Mouse (Mus musculus) limb, embryonic 13.5 days (tissue): ENCODE results near the gene Sdccag8. TPM values are rescaled to one million over a fixed set of nuclear protein-coding genes. Genes with fewer than 3 reads are reported as not detected.

Experiments used
- ATAC-seq: fragments of 200-750 bp; cut with Nextera tagmentation; 2 replicates; pipeline ENCODE4 v1.8.0; 2017; ENCODE audit warnings: low read depth, moderate number of reproducible peaks, moderate TSS enrichment; ENCODE audit not compliant: low FRiP score
- H3K27ac ChIP-seq: fragments of 300-500 bp; sonication (generic); 2 replicates; pipeline ENCODE4 v1.5.1; 2015; ENCODE audit warnings: inconsistent platforms, mild to moderate bottlenecking, moderate library complexity
- H3K27me3 ChIP-seq: fragments of 300-500 bp; sonication (generic); 2 replicates; pipeline ENCODE4 v1.6.1; 2015; ENCODE audit warnings: mild to moderate bottlenecking, inconsistent platforms
- H3K36me3 ChIP-seq: fragments of 300-500 bp; sonication (generic); 2 replicates; pipeline ENCODE4 v1.6.1; 2015; ENCODE audit warnings: inconsistent platforms, mild to moderate bottlenecking, moderate library complexity
- H3K4me1 ChIP-seq: fragments of 300-500 bp; sonication (generic); 2 replicates; pipeline ENCODE4 v1.6.1; 2015; ENCODE audit warnings: inconsistent platforms
- H3K4me2 ChIP-seq: fragments of 300-500 bp; sonication (generic); replicated peaks from 2 replicates; pipeline ENCODE4 v1.6.1; 2015; ENCODE audit warnings: inconsistent platforms, mild to moderate bottlenecking, moderate library complexity
- H3K4me3 ChIP-seq: fragments of 300-500 bp; sonication (generic); 2 replicates; pipeline ENCODE4 v1.5.1; 2015; ENCODE audit warnings: moderate library complexity, mild to moderate bottlenecking, inconsistent platforms
- H3K9ac ChIP-seq: fragments of 300-500 bp; sonication (generic); 2 replicates; pipeline ENCODE4 v1.6.1; 2015; ENCODE audit warnings: mild to moderate bottlenecking, inconsistent platforms
- H3K9me3 ChIP-seq: fragments of 300-500 bp; sonication (generic); 2 replicates; pipeline ENCODE4 v1.6.1; 2016; ENCODE audit warnings: inconsistent platforms
- WGBS: fragments of 180-500 bp; shearing (Covaris S2); methylation state at CpG from one replicate; pipeline ENCODE4 v1.1.7; 2015; 5-methylcytosine and 5-hydroxymethylcytosine counted together
- polyA plus RNA-seq: library from polyadenylated mRNA; unstranded; fragments of >200 nt; fragmentation: Nextera tagmentation; extraction: Ambion mirVana; gene quantifications from 2 replicates; pipeline ENCODE4 v1.2.1, GENCODE M21; 2015

Sdccag8 gene
- polyA plus RNA-seq, 1 experiment from 2014 or later: 15.5 TPM

DNA sequence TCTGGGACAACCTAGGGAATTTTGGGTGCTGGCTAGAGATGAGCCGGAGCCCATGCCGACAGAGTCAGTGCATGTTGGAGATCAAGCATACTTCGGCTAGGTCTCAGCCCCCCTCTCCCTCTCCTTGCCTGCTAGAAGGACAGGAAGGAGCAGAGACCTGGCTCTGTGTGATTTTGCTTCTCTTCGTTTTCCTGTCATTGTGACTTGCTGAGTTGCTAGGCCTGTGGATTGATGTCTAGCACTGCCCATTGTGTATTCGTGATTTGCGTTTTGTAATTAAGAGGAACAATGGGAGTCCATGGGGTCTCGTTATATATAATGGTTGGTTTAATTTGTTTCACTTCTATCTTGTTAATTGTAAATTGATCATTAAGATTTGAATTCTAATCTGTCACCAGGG, 137.4 kb downstream of the Sdccag8 start:
- Histone ChIP-seq H3K27me3 (no peaks in the 10 kb centered on the region), H3K4me1 (no peaks in the 10 kb centered on the region), H3K4me3 (no peak overlapping the region), H3K4me2 (no peak overlapping the region), H3K9me3 (no peaks in the 10 kb centered on the region), H3K9ac (no peak overlapping the region), H3K36me3 (peaks cover 4% of the 10 kb centered on the region), H3K27ac (no peak overlapping the region)
- no peak for ATAC-seq
- WGBS: 48% methylated on average over 7 of the region's 7 CpGs

DNA sequence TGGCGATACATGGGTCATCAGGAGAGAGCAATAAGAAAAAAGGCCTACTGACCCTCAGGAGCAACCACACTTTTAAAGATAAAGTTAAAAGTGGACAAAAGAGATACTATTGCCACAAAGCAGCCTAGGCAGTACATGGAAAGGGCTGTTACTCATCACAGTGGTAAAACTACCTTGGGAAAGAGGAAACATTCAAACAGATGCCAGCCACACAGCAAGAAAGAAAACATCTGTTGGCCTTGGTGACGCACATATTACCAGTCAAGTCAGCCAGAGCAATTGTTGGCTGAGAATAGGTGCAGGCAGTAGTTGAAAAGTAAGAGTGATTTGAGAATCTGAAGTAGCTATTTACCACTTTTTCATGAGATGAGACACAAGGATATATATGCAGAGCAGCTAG, 143.9 kb downstream of the Sdccag8 start:
- Histone ChIP-seq H3K4me3 (no peak overlapping the region), H3K4me1 (0 out of 2 replicates have a peak, but pooled peaks cover 3% of the 10 kb centered on the region), H3K9ac (no peak overlapping the region), H3K9me3 (no peaks in the 10 kb centered on the region), H3K4me2 (no peak overlapping the region), H3K27ac (no peak overlapping the region), H3K27me3 (no peaks in the 10 kb centered on the region), H3K36me3 (peaks cover 7% of the 10 kb centered on the region)
- WGBS: 83% methylated on average over 2 of the region's 2 CpGs
- no peak for ATAC-seq

- no peak overlapping the region for H3K4me2 ChIP-seq
- ATAC-seq: no peak
- H3K4me1 ChIP-seq: 0 out of 2 replicates have a peak, but pooled peaks cover 3% of the 10 kb centered on the region
- WGBS: 97% methylated on average over 10 of the region's 10 CpGs
- no peak overlapping the region for H3K27ac ChIP-seq
- no peak overlapping the region for H3K4me3 ChIP-seq
- H3K36me3 ChIP-seq: 0 out of 2 replicates have a peak, but pooled peaks cover 2% of the 10 kb centered on the region
- no peaks in the 10 kb centered on the region for H3K27me3 ChIP-seq
- no peaks in the 10 kb centered on the region for H3K9me3 ChIP-seq
- no peak overlapping the region for H3K9ac ChIP-seq
These were observed 147.3 kb downstream of the Sdccag8 start for GRCm38 (mm10) chr1:176961716-176962115.

DNA sequence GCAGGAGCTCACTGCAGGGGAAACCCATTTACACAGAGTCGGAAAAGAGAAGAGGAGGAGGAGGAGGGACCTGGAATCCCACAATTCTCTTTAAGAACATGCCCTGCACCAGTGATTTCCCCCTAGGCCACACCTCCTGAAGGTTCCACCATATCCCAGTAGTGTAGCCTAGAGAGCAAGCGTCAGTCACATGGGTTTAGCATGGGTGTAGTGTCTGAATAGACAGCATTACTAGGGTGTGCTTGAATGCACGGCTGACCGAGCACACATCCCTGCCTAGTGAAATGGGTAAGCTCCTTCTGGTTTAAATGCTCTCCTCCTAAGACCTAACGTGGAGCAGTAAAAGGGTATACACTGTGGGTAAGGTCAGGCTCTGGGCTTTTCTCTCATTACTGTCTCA, 148.4 kb downstream of the Sdccag8 start:
- WGBS: 83% methylated on average over 5 of the region's 5 CpGs
- ATAC-seq: no peak
- Histone ChIP-seq H3K27ac (no peak overlapping the region), H3K36me3 (no peaks in the 10 kb centered on the region), H3K4me3 (no peak overlapping the region), H3K27me3 (no peaks in the 10 kb centered on the region), H3K9me3 (no peaks in the 10 kb centered on the region), H3K4me2 (no peak overlapping the region), H3K9ac (no peak overlapping the region), H3K4me1 (0 out of 2 replicates have a peak, but pooled peaks cover 3% of the 10 kb centered on the region)

- Histone ChIP-seq H3K9me3 (no peaks in the 10 kb centered on the region), H3K4me3 (no peak overlapping the region), H3K27ac (no peak overlapping the region), H3K9ac (no peak overlapping the region), H3K4me1 (peaks cover 5% of the 10 kb centered on the region; the same call in 1 of the 2 replicates), H3K4me2 (no peak overlapping the region), H3K27me3 (no peaks in the 10 kb centered on the region), H3K36me3 (no peaks in the 10 kb centered on the region)
- WGBS: 94% methylated on average over 3 of the region's 3 CpGs
- no peak for ATAC-seq
These were observed 152.8 kb downstream of the Sdccag8 start for GRCm38 (mm10) chr1:176967299-176967698.

DNA sequence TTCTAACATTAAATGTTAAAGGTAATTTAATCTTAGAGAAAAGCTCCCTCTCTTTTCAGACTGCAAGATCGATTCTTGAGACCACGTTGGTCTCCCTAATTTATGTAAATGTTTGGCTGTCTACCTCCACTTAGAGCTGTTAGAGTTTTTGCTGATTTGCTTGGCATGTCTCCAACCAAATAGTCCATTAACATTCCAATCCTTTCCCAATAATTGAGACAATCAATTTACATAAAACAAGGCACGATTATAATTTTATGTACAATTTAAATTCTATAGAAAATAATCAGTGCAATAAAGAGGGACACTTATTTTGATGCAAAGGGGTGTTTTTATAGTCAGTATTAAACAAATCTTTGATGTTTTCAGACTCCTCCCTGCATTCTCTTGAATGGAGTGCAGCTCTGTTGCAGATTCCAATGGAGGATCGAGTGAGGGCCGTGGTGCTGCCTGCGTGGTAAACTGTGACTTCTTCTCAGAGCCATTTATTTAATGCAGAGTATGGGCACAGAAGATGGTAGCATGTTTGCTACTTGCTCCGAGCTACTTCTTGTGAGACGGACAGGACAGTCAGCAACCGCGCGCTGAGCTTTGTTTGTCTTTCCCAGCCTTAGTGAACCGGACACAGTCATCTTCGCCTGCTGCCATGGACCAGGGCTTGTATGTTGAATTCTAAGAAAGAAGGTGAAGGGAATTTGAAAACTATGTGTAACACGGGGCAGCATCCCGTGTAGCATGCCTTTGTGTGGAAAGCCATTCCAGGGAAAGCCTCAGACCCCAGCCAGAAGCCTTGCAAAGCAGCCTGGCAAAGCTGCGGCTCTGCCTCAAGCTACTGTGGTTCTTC, 156.4 kb downstream of the Sdccag8 start:
- 81% methylated on average over 16 of the region's 16 CpGs for WGBS
- H3K4me3 ChIP-seq: no peak overlapping the region

DNA sequence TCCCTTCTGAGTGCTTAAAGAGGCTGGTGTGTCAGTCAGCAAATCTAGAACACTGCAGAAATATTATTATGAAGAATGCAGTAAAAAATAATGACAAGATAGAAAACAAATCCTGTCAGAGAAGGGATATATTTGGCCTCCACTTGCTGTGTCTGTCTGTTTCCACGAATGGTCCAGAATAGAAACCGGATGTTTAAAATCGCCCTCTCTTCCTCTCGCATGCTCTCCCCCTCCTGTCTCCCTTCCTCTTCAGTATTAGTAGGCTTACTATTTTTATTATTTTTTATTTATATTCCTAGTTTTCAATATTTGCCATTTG, 157.0 kb downstream of the Sdccag8 start:
- Histone ChIP-seq H3K36me3 (no peaks in the 10 kb centered on the region), H3K9me3 (no peaks in the 10 kb centered on the region), H3K4me1 (peaks cover 5% of the 10 kb centered on the region; the same call in 1 of the 2 replicates), H3K4me2 (no peak overlapping the region), H3K27me3 (no peaks in the 10 kb centered on the region), H3K9ac (no peak overlapping the region), H3K4me3 (no peak overlapping the region), H3K27ac (no peak overlapping the region)
- WGBS: 91% methylated on average over 4 of the region's 4 CpGs
- ATAC-seq: no peak

More for the DNA sequence above, 156.4 kb downstream of the Sdccag8 start:
- Histone ChIP-seq H3K27me3 (no peaks in the 10 kb centered on the region), H3K9ac (0 out of 2 replicates have a peak overlapping the region, but pooled peaks have one; percentile 13), H3K4me1 (peaks cover 5% of the 10 kb centered on the region; the same call in 1 of the 2 replicates), H3K4me2 (no peak overlapping the region), H3K27ac (no peak overlapping the region), H3K9me3 (no peaks in the 10 kb centered on the region), H3K36me3 (no peaks in the 10 kb centered on the region)
- no peak for ATAC-seq

DNA sequence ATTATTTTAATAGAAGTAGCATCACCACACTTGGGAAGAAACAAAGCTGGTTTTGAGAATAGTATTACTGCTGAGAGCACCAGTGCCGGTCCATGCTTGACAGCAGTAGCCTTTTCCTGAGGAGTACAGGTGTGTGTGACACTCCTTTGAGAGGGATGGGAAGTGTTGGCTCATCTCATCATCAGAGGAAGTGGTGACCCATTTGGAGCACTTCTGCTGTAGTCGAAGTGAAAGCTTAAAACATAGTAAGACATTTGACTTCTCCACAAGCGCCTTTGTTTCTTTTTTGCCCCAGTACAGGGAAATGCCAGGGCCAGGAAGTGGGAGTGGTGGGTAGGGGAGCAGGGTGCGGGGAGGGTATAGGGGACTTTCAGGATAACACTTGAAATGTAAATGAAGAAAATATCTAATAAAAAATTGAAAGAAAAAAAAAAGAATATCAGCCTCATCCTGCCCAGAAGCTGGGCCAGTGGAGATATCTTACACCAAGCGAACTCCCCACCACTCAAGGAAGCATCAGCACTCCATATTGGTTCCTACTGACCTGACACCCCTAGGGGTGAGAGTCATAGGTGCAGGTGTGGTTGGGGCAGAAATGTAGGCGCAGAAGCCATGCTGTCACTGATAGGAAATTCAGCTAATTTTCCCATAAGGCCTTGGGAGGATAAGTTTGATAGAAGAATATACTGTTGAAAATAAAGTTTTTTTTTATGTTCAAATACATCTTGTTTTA, 159.1 kb downstream of the Sdccag8 start:
- Histone ChIP-seq H3K4me2 (no peak overlapping the region), H3K36me3 (no peaks in the 10 kb centered on the region), H3K4me1 (peaks cover 5% of the 10 kb centered on the region; the same call in 1 of the 2 replicates), H3K4me3 (no peak overlapping the region), H3K9me3 (no peaks in the 10 kb centered on the region), H3K27ac (no peak overlapping the region), H3K27me3 (no peaks in the 10 kb centered on the region), H3K9ac (no peak overlapping the region)
- 82% methylated on average over 6 of the region's 6 CpGs for WGBS
- ATAC-seq: no peak

- Histone ChIP-seq H3K9ac (no peak overlapping the region), H3K27ac (no peak overlapping the region), H3K4me1 (peaks cover 4% of the 10 kb centered on the region; the same call in 1 of the 2 replicates), H3K36me3 (no peaks in the 10 kb centered on the region), H3K4me3 (no peak overlapping the region), H3K9me3 (no peaks in the 10 kb centered on the region), H3K4me2 (no peak overlapping the region), H3K27me3 (no peaks in the 10 kb centered on the region)
- no peak for ATAC-seq
These were observed 164.8 kb downstream of the Sdccag8 start for GRCm38 (mm10) chr1:176979235-176979634.

DNA sequence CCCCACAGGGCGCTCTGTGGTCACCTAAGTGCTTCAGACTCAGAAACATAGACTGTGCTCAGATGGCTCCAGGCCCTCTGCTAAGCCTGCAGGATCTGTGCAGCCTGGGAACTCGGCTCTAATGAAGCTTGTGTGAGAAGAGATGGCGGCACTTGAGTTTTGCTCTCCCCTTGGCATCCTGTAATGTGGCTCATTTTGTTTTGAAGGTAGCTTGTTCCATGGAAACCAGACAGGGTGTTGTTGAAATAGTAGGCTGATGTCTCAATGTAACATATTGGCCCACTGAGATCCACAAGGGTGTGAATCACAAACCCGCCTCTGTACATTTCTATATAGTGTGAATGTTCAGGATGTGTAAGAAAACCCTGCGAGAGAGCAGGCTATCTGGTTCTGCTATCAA, 165.7 kb downstream of the Sdccag8 start:
- Histone ChIP-seq H3K27me3 (no peaks in the 10 kb centered on the region), H3K9ac (no peak overlapping the region), H3K9me3 (no peaks in the 10 kb centered on the region), H3K4me3 (no peak overlapping the region), H3K4me1 (peaks cover 6% of the 10 kb centered on the region; the same call in 1 of the 2 replicates), H3K4me2 (no peak overlapping the region), H3K27ac (no peak overlapping the region), H3K36me3 (no peaks in the 10 kb centered on the region)
- 86% methylated on average over 5 of the region's 5 CpGs for WGBS
- no peak for ATAC-seq

- 68% methylated on average over 10 of the region's 10 CpGs for WGBS
- ATAC-seq: no peak
- H3K4me3 ChIP-seq: no peak overlapping the region
- H3K27me3 ChIP-seq: no peaks in the 10 kb centered on the region
- H3K9me3 ChIP-seq: no peaks in the 10 kb centered on the region
- no peak overlapping the region for H3K9ac ChIP-seq
- no peaks in the 10 kb centered on the region for H3K36me3 ChIP-seq
- H3K27ac ChIP-seq: no peak overlapping the region
- no peak overlapping the region for H3K4me2 ChIP-seq
- peaks cover 10% of the 10 kb centered on the region; the same call in 1 of the 2 replicates for H3K4me1 ChIP-seq
These were observed 166.4 kb downstream of the Sdccag8 start for GRCm38 (mm10) chr1:176980801-176981400.

DNA sequence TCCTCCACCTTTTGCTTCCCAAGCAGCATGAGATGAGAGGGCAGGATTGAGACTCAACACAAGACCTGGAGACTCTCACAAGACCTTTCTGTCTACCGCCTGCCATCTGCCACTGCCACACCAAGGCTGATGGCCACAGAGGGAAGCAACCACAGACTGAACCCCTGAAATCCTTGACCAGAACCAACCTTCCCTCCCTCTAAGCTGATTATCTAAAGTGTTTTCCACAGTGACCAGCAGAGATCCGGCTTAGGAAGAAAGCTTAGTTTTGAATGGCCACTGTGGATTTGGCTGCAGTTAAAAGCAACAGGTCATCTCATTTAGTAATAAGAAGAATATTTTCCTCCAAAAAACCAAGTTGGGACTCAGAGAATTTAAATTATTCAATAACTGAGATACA, 167.1 kb downstream of the Sdccag8 start:
- ATAC-seq: no peak
- no peak overlapping the region for H3K4me3 ChIP-seq
- H3K4me2 ChIP-seq: no peak overlapping the region
- H3K27me3 ChIP-seq: no peaks in the 10 kb centered on the region
- H3K9ac ChIP-seq: no peak overlapping the region
- WGBS: 97% methylated on average over 2 of the region's 2 CpGs
- H3K36me3 ChIP-seq: no peaks in the 10 kb centered on the region
- no peak overlapping the region for H3K27ac ChIP-seq
- no peaks in the 10 kb centered on the region for H3K9me3 ChIP-seq
- peaks cover 10% of the 10 kb centered on the region for H3K4me1 ChIP-seq
